Mouse (Mus musculus): Measurements from ENCODE around the gene Grin2a. TPM values are rescaled to one million over a fixed set of nuclear protein-coding genes. Genes with fewer than 3 reads are reported as not detected.

Grin2a gene
- polyA plus RNA-seq, 1 experiment from 2014 or later: 0.47 TPM

DNA sequence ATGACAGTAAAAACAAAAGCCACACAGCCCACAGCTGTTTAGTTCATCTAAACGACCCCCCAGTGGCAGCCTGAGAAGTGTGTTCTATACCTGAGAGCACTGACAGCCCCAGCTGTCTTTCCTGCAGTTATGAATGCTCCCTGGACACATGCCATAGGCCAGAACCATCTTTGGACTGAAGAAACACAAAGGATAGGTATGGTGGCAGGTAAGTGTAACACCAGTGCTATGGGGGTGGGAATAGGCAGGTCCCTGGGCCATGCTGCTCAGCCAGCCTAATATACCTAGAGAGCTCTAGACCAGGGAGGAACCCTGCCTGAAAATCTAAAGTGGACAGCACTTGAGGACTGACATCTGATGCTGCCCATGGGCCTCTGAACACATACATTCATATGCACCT lies 93.9 kb downstream of the Grin2a start:
- WGBS: 52% methylated on average over 1 of the region's 1 CpGs
- no peaks in the 10 kb centered on the region for H3K9me3 ChIP-seq (replicated peaks; ENCODE audit: control insufficient read depth, low read length)
- H3K27ac ChIP-seq (ENCODE audit: low read depth, low read length): no peak overlapping the region
- ATAC-seq (no peak), DNase-seq (ENCODE audit: low spot score) (no peak)
- H3K9ac ChIP-seq (ENCODE audit: low read length): no peak overlapping the region
- no peak overlapping the region for H3K4me2 ChIP-seq (ENCODE audit: low read length)
- H3K4me1 ChIP-seq (ENCODE audit: control insufficient read depth, insufficient read depth, low read length): no peaks in the 10 kb centered on the region
- no peaks in the 10 kb centered on the region for H3K36me3 ChIP-seq (ENCODE audit: control insufficient read depth, insufficient read depth, low read length)
- no peak overlapping the region for H3K4me3 ChIP-seq (ENCODE audit: low read depth, low read length)
- no peaks in the 10 kb centered on the region for H3K27me3 ChIP-seq (replicated peaks; ENCODE audit: control insufficient read depth, insufficient read depth, low read length)

DNA sequence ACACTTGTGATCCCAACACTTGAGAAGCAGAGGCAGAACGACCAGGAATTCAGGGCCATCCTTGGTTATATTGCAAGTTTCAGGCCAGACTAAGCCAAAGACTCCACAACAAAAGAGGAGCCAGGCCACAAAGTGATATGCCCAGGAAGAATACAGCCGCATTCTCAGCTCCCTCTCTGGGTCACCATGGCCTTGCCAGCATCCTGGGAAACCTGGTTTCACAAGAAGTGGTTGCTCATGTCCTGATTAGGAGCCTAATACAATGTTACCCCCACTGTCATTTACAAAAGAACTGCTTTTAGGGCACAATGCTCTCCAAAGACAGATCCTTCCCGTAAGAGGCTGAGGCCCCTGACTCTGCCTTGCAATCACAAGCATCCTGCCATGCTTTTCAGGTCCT lies 94.4 kb downstream of the Grin2a start:
- H3K4me3 ChIP-seq (ENCODE audit: low read depth, low read length): no peak overlapping the region
- 68% methylated on average over 3 of the region's 3 CpGs for WGBS
- DNase-seq (ENCODE audit: low spot score) (no peak), ATAC-seq (no peak)
- H3K4me1 ChIP-seq (ENCODE audit: control insufficient read depth, insufficient read depth, low read length): no peaks in the 10 kb centered on the region
- no peaks in the 10 kb centered on the region for H3K9me3 ChIP-seq (replicated peaks; ENCODE audit: control insufficient read depth, low read length)
- H3K27me3 ChIP-seq (replicated peaks; ENCODE audit: control insufficient read depth, insufficient read depth, low read length): no peaks in the 10 kb centered on the region
- no peak overlapping the region for H3K27ac ChIP-seq (ENCODE audit: low read depth, low read length)
- H3K36me3 ChIP-seq (ENCODE audit: control insufficient read depth, insufficient read depth, low read length): no peaks in the 10 kb centered on the region
- H3K4me2 ChIP-seq (ENCODE audit: low read length): no peak overlapping the region
- H3K9ac ChIP-seq (ENCODE audit: low read length): no peak overlapping the region

DNA sequence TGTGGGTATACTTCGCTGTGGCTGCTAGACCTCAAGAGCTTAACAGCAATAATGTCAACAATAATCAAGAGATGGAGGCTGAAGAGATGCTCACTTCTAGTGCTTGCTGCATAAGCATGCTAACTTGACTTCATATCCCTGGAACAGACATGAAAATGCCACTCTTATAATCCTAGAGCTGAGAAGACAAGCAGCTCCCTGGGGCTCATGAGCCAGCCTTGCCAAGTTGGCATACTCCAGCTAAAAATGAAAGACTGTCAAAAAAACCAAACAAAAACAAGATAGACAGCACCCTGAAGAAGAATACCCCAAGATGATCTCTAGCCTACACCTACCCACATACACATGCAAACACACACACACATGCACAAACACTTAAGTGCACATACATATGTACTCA lies 95.2 kb downstream of the Grin2a start:
- H3K4me1 ChIP-seq (ENCODE audit: control insufficient read depth, insufficient read depth, low read length): no peaks in the 10 kb centered on the region
- no peaks in the 10 kb centered on the region for H3K9me3 ChIP-seq (replicated peaks; ENCODE audit: control insufficient read depth, low read length)
- H3K27me3 ChIP-seq (replicated peaks; ENCODE audit: control insufficient read depth, insufficient read depth, low read length): no peaks in the 10 kb centered on the region
- no peaks in the 10 kb centered on the region for H3K36me3 ChIP-seq (ENCODE audit: control insufficient read depth, insufficient read depth, low read length)
- H3K4me2 ChIP-seq (ENCODE audit: low read length): no peak overlapping the region
- H3K4me3 ChIP-seq (ENCODE audit: low read depth, low read length): no peak overlapping the region
- H3K27ac ChIP-seq (ENCODE audit: low read depth, low read length): no peak overlapping the region
- WGBS: 93% methylated on average over 1 of the region's 1 CpGs
- no peak overlapping the region for H3K9ac ChIP-seq (ENCODE audit: low read length)
- ATAC-seq (no peak), DNase-seq (ENCODE audit: low spot score) (no peak)

DNA sequence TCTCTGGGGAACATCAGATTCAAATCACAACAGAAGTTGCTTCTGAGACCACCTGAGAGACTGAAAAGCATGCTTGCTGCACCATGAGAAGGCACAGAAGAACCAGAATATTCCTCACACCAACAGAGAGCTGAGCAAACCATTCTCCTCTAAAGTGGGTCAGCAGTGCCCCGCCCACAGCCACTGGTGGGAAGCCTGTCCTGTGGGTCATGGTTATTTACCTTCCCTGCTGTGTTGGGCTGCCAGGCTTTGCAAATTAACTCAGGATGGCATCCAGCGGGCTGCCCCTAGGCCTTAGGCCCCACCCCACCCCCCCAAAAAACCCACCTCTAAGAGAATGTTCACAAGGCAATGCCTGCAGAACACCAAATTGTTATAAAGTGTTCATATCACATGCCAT lies 96.2 kb downstream of the Grin2a start:
- H3K9ac ChIP-seq (ENCODE audit: low read length): no peak overlapping the region
- H3K27ac ChIP-seq (ENCODE audit: low read depth, low read length): no peak overlapping the region
- DNase-seq (ENCODE audit: low spot score) (no peak), ATAC-seq (no peak)
- H3K4me2 ChIP-seq (ENCODE audit: low read length): no peak overlapping the region
- H3K9me3 ChIP-seq (replicated peaks; ENCODE audit: control insufficient read depth, low read length): no peaks in the 10 kb centered on the region
- no peaks in the 10 kb centered on the region for H3K27me3 ChIP-seq (replicated peaks; ENCODE audit: control insufficient read depth, insufficient read depth, low read length)
- WGBS: 85% methylated on average over 2 of the region's 2 CpGs
- no peaks in the 10 kb centered on the region for H3K4me1 ChIP-seq (ENCODE audit: control insufficient read depth, insufficient read depth, low read length)
- H3K36me3 ChIP-seq (ENCODE audit: control insufficient read depth, insufficient read depth, low read length): no peaks in the 10 kb centered on the region
- no peak overlapping the region for H3K4me3 ChIP-seq (ENCODE audit: low read depth, low read length)

DNA sequence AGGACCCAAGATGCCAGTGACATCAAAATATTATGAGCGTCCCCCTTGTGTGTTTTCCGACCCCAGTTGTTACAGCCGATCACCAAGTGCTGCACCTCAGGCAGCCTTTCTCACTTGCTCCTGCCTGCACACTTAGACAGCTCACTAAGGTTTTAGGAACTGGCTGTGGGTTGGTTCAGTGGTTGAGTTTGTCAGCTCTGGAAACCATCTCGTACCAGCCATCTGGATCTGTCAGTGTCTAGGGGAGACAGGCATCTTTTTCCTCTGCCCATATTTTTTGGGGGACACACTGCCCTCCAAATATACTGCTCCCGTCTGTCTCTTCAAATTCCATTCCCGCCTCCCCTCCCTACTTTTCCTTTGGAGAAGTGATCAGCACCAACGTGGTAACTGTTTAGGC lies 99.8 kb downstream of the Grin2a start:
- Histone ChIP-seq H3K27me3 (replicated peaks; ENCODE audit: control insufficient read depth, insufficient read depth, low read length) (no peaks in the 10 kb centered on the region), H3K9me3 (replicated peaks; ENCODE audit: control insufficient read depth, low read length) (no peaks in the 10 kb centered on the region)
- WGBS: 82% methylated on average over 7 of the region's 7 CpGs

DNA sequence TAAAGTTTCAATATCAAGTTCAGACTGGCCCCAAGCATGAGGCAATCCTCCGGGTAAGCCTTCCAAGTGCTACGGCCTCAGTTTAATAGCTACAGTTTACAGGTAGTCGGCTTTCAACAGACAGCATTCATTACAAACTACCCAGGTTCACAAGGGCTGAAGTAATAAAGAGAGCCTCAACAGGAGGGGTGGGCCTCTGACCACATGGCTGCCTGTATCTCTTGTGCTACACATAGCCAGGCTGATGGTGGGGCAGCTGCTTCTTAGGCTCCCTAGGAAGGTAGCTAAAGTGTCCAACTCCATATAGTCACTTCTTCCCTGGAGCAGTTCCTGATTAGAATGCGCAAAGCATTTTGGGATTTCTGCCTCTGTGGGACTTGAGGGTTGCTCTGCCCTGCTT lies 109.2 kb downstream of the Grin2a start:
- Histone ChIP-seq H3K4me3 (ENCODE audit: low read depth, low read length) (no peak overlapping the region), H3K27me3 (replicated peaks; ENCODE audit: control insufficient read depth, insufficient read depth, low read length) (no peaks in the 10 kb centered on the region), H3K27ac (ENCODE audit: low read depth, low read length) (no peak overlapping the region), H3K36me3 (ENCODE audit: control insufficient read depth, insufficient read depth, low read length) (no peaks in the 10 kb centered on the region), H3K9me3 (replicated peaks; ENCODE audit: control insufficient read depth, low read length) (no peaks in the 10 kb centered on the region), H3K4me2 (ENCODE audit: low read length) (no peak overlapping the region), H3K9ac (ENCODE audit: low read length) (no peak overlapping the region), H3K4me1 (ENCODE audit: control insufficient read depth, insufficient read depth, low read length) (no peaks in the 10 kb centered on the region)
- DNase-seq (ENCODE audit: low spot score) (no peak), ATAC-seq (no peak)
- WGBS: 63% methylated on average over 4 of the region's 4 CpGs

More for the DNA sequence above, 99.8 kb downstream of the Grin2a start:
- no peak for ATAC-seq
- DNase-seq (ENCODE audit: low spot score): no peak
- H3K4me2 ChIP-seq (ENCODE audit: low read length): no peak overlapping the region
- H3K36me3 ChIP-seq (ENCODE audit: control insufficient read depth, insufficient read depth, low read length): no peaks in the 10 kb centered on the region
- H3K27ac ChIP-seq (ENCODE audit: low read depth, low read length): no peak overlapping the region
- H3K4me1 ChIP-seq (ENCODE audit: control insufficient read depth, insufficient read depth, low read length): no peaks in the 10 kb centered on the region
- no peak overlapping the region for H3K9ac ChIP-seq (ENCODE audit: low read length)
- no peak overlapping the region for H3K4me3 ChIP-seq (ENCODE audit: low read depth, low read length)

DNA sequence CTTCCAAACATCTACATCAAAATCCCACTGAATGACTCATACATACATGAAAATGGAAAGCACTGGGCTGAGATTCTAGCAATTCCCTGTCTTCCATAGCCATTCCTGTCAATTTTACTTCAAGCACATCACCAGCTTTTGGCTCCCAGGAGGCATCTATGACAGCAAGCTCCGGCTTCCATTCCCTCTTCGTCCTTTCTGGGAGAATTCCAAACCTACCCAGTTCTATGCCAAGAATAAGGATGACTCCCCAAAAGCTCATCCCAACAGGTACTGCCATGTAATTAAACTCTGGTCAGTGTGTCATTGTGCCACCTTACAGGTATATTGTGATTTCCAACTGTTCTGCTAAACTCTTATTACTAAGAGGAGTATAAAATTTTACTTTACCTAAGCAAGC lies 111.2 kb downstream of the Grin2a start:
- DNase-seq (ENCODE audit: low spot score) (no peak), ATAC-seq (no peak)
- Histone ChIP-seq H3K4me2 (ENCODE audit: low read length) (no peak overlapping the region), H3K9ac (ENCODE audit: low read length) (no peak overlapping the region), H3K27me3 (replicated peaks; ENCODE audit: control insufficient read depth, insufficient read depth, low read length) (no peaks in the 10 kb centered on the region), H3K36me3 (ENCODE audit: control insufficient read depth, insufficient read depth, low read length) (no peaks in the 10 kb centered on the region), H3K27ac (ENCODE audit: low read depth, low read length) (no peak overlapping the region), H3K4me3 (ENCODE audit: low read depth, low read length) (no peak overlapping the region), H3K4me1 (ENCODE audit: control insufficient read depth, insufficient read depth, low read length) (no peaks in the 10 kb centered on the region), H3K9me3 (replicated peaks; ENCODE audit: control insufficient read depth, low read length) (no peaks in the 10 kb centered on the region)
- WGBS: 92% methylated on average over 2 of the region's 2 CpGs

DNA sequence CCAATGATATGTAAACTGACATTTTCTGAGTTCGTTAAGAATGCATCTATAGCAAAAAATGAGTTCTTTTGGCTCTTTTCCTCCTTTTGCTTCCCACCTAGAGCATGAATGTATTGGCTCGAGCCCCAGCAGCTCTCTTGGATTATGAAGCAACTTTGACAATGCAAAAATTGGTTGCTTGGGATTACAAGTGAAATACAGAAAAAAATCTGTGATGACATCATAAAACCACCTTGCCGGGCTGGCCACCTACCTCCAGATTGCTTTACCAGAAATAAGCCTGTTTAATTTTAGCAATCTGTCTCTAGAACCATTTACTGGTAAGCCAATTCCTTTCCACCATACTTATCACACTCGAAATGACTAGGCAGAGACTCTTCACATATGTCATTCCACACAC lies 112.9 kb downstream of the Grin2a start:
- Histone ChIP-seq H3K9me3 (replicated peaks; ENCODE audit: control insufficient read depth, low read length) (no peaks in the 10 kb centered on the region), H3K27me3 (replicated peaks; ENCODE audit: control insufficient read depth, insufficient read depth, low read length) (no peaks in the 10 kb centered on the region), H3K9ac (ENCODE audit: low read length) (no peak overlapping the region), H3K4me3 (ENCODE audit: low read depth, low read length) (no peak overlapping the region), H3K36me3 (ENCODE audit: control insufficient read depth, insufficient read depth, low read length) (no peaks in the 10 kb centered on the region), H3K4me2 (ENCODE audit: low read length) (no peak overlapping the region), H3K27ac (ENCODE audit: low read depth, low read length) (no peak overlapping the region), H3K4me1 (ENCODE audit: control insufficient read depth, insufficient read depth, low read length) (no peaks in the 10 kb centered on the region)
- no peak for ATAC-seq
- no peak for DNase-seq (ENCODE audit: low spot score)
- WGBS: 78% methylated on average over 4 of the region's 4 CpGs

DNA sequence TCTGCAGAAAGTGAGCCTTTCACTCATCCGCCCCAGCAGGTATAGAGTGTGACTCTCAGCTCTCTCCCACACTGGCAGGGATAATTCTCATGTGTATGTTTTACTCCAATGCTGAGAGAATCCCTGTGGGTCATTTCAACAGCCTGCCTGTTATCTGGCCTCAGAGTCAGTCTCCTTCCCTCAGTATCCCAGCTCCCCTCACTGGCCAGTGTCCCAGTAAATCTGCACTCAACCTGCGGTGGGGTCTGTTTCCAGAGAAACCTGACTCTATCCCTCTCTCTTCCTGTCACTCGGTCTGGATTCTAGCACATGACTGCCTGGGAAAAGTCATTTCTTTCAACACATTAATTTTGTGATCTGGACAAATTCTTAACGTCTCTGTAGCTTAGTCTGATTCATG lies 122.4 kb downstream of the Grin2a start:
- DNase-seq (ENCODE audit: low spot score) (no peak), ATAC-seq (no peak)
- H3K27ac ChIP-seq (ENCODE audit: low read depth, low read length): no peak overlapping the region
- no peak overlapping the region for H3K9ac ChIP-seq (ENCODE audit: low read length)
- H3K36me3 ChIP-seq (ENCODE audit: control insufficient read depth, insufficient read depth, low read length): no peaks in the 10 kb centered on the region
- H3K4me1 ChIP-seq (ENCODE audit: control insufficient read depth, insufficient read depth, low read length): no peaks in the 10 kb centered on the region
- no peaks in the 10 kb centered on the region for H3K27me3 ChIP-seq (replicated peaks; ENCODE audit: control insufficient read depth, insufficient read depth, low read length)
- 82% methylated on average over 4 of the region's 4 CpGs for WGBS
- no peak overlapping the region for H3K4me3 ChIP-seq (ENCODE audit: low read depth, low read length)
- H3K4me2 ChIP-seq (ENCODE audit: low read length): no peak overlapping the region
- H3K9me3 ChIP-seq (replicated peaks; ENCODE audit: control insufficient read depth, low read length): no peaks in the 10 kb centered on the region

DNA sequence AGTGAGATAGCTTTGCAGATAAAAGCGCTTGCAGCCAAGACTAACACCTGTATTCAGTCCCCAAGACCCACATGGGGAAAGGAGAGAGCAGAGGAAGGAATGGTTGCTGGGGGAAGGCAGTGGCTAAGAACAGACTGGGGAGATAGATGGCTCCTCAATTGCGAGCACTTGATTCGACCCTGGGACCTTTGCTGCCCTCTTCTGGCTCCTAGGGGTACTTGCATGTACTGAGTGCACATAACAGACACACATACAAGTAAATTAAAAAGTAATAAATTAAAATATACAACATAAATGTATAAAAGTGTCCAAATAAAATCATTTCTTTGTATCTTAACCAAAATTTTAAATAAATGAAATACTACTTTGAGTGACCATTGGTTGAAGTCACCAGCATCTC lies 129.7 kb downstream of the Grin2a start:
- Histone ChIP-seq H3K27me3 (replicated peaks; ENCODE audit: control insufficient read depth, insufficient read depth, low read length) (no peaks in the 10 kb centered on the region), H3K4me2 (ENCODE audit: low read length) (no peak overlapping the region), H3K4me3 (ENCODE audit: low read depth, low read length) (no peak overlapping the region), H3K4me1 (ENCODE audit: control insufficient read depth, insufficient read depth, low read length) (no peaks in the 10 kb centered on the region), H3K36me3 (ENCODE audit: control insufficient read depth, insufficient read depth, low read length) (no peaks in the 10 kb centered on the region), H3K9me3 (replicated peaks; ENCODE audit: control insufficient read depth, low read length) (no peaks in the 10 kb centered on the region), H3K27ac (ENCODE audit: low read depth, low read length) (no peak overlapping the region), H3K9ac (ENCODE audit: low read length) (no peak overlapping the region)
- DNase-seq (ENCODE audit: low spot score): no peak
- 86% methylated on average over 3 of the region's 3 CpGs for WGBS
- ATAC-seq: no peak
